Mouse (Mus musculus) layer of hippocampus, postnatal 36 days (tissue): ENCODE measurements around the gene Khdc1c. TPM values are rescaled to one million over a fixed set of nuclear protein-coding genes. Genes with fewer than 3 reads are reported as not detected.

Experiments
- total RNA-seq, 2 experiments: library from RNA; stranded (reverse); gene quantifications; 2 replicates each; pipeline ENCODE4 v1.2.3; 2021

Gene Khdc1c
- total RNA-seq, 2 experiments from 2014 or later = not detected

Other genes starting within 250 kb of the Khdc1c start
- gene Tmem14a, start 149.8 kb upstream of the Khdc1c start, total RNA-seq = 10 to 100 TPM; 24.7 to 30.7 TPM
- gene Gsta3, start 127.7 kb upstream of the Khdc1c start, total RNA-seq = 1 to 10 TPM; 1.2 to 1.8 TPM
- gene Khdc1a, start 18.7 kb upstream of the Khdc1c start, total RNA-seq = not detected
- not detected for gene Khdc1b, start 15.2 kb downstream of the Khdc1c start, total RNA-seq